Mouse (Mus musculus) MEL (cell line): ENCODE measurements at regions not wholly inside any gene's neighbourhood (a gene's known extent, or its start where the extent isn't known, plus 50 kb on each side); places are given as distances from the start of the nearest gene placed in this dataset.
A peak's percentile ranks its signal among the peaks of the same experiment; 100 is the strongest.

Source experiments
- DNase-seq: peaks from one replicate; pipeline ENCODE4 v3.0.0; 2011; ENCODE audit warnings: low read depth, low spot score
- H3K27ac ChIP-seq: 2 replicates; pipeline ENCODE4 v1.5.1; 2012; ENCODE audit warnings: low read depth, mild to moderate bottlenecking, control low read depth, low read length, moderate library complexity; ENCODE audit not compliant: control insufficient read depth
- H3K27me3 ChIP-seq, 2 experiments: fragments of 150-350 bp in 1 of 2; sonication (generic) in 1 of 2; 2 replicates each; pipeline ENCODE4 v1.6.1; 2012; ENCODE audit warnings: low read length in 2 of 2, mild to moderate bottlenecking in 2 of 2, improper control_type of control experiment in 1 of 2, moderate library complexity in 1 of 2; ENCODE audit not compliant: insufficient read depth in 2 of 2, control insufficient read depth in 1 of 2
- H3K36me3 ChIP-seq, 2 experiments: 2 replicates each; pipeline ENCODE4 v1.6.1; 2012 to 2014; ENCODE audit warnings: low read length in 2 of 2, improper control_type of control experiment in 1 of 2, inconsistent platforms in 1 of 2, mild to moderate bottlenecking in 1 of 2; ENCODE audit not compliant: insufficient read depth in 2 of 2, control insufficient read depth in 1 of 2
- H3K4me1 ChIP-seq, 2 experiments: fragments of 150-350 bp in 1 of 2; sonication (generic) in 1 of 2; 2 replicates each; pipeline ENCODE4 v1.6.1; 2012; ENCODE audit warnings: low read length in 2 of 2, improper control_type of control experiment in 1 of 2, mild to moderate bottlenecking in 1 of 2; ENCODE audit not compliant: insufficient read depth in 2 of 2, control insufficient read depth in 1 of 2
- H3K4me3 ChIP-seq, 2 experiments: fragments of 150-350 bp in 1 of 2; sonication (generic) in 1 of 2; 2 replicates each; pipeline ENCODE4 v1.5.1; 2012; ENCODE audit warnings: low read depth in 2 of 2, low read length in 2 of 2, mild to moderate bottlenecking in 2 of 2, moderate library complexity in 2 of 2, control low read depth in 1 of 2, improper control_type of control experiment in 1 of 2; ENCODE audit not compliant: control insufficient read depth in 1 of 2, insufficient read depth in 1 of 2
- H3K79me2 ChIP-seq: 2 replicates; pipeline ENCODE4 v1.6.1; 2012; ENCODE audit warnings: mild to moderate bottlenecking, low read length, moderate library complexity; ENCODE audit not compliant: control insufficient read depth, poor library complexity, insufficient read depth
- H3K9ac ChIP-seq: 2 replicates; pipeline ENCODE4 v1.6.1; 2012; ENCODE audit warnings: low read depth, mild to moderate bottlenecking, control low read depth, low read length, moderate library complexity; ENCODE audit not compliant: control insufficient read depth, poor library complexity, severe bottlenecking
- H3K9me3 ChIP-seq: fragments of 150-350 bp; sonication (generic); replicated peaks from 2 replicates; pipeline ENCODE4 v1.6.1; 2012; ENCODE audit warnings: mild to moderate bottlenecking, low read length, improper control_type of control experiment, moderate library complexity; ENCODE audit not compliant: insufficient read depth
- BHLHE40 ChIP-seq: IDR thresholded peaks from 2 replicates; pipeline ENCODE4 v1.6.1; 2012; ENCODE audit warnings: low read depth, mild to moderate bottlenecking, inconsistent platforms, low read length, improper control_type of control experiment, borderline replicate concordance
- EP300 ChIP-seq, 2 experiments: IDR thresholded peaks; 2 replicates each; pipeline ENCODE4 v1.6.1; 2011; ENCODE audit warnings: improper control_type of control experiment in 2 of 2, low read length in 2 of 2, low read depth in 1 of 2, mild to moderate bottlenecking in 1 of 2
- ETS1 ChIP-seq: IDR thresholded peaks from 2 replicates; pipeline ENCODE4 v1.6.1; 2012; ENCODE audit warnings: low read depth, mild to moderate bottlenecking, inconsistent platforms, low read length, improper control_type of control experiment, moderate library complexity
- GATA1 ChIP-seq: IDR thresholded peaks from 2 replicates; pipeline ENCODE4 v1.6.1; 2011; ENCODE audit warnings: low read depth, low read length, improper control_type of control experiment
- HCFC1 ChIP-seq: IDR thresholded peaks from 2 replicates; pipeline ENCODE4 v1.6.1; 2012; ENCODE audit warnings: low read depth, mild to moderate bottlenecking, inconsistent platforms, low read length, improper control_type of control experiment, moderate library complexity
- MYC ChIP-seq: IDR thresholded peaks from 2 replicates; pipeline ENCODE4 v1.6.1; 2011; ENCODE audit warnings: low read depth, mild to moderate bottlenecking, low read length, improper control_type of control experiment, moderate library complexity
- RCOR1 ChIP-seq: IDR thresholded peaks from 2 replicates; pipeline ENCODE4 v1.6.1; 2012; ENCODE audit warnings: low read depth, mild to moderate bottlenecking, inconsistent platforms, low read length, improper control_type of control experiment
- SIN3A ChIP-seq: IDR thresholded peaks from 2 replicates; pipeline ENCODE4 v1.6.1; 2012; ENCODE audit warnings: low read length, improper control_type of control experiment, inconsistent platforms
- SMC3 ChIP-seq: IDR thresholded peaks from 2 replicates; pipeline ENCODE4 v1.6.1; 2011; ENCODE audit warnings: low read depth, low read length, improper control_type of control experiment
- TCF12 ChIP-seq: IDR thresholded peaks from 2 replicates; pipeline ENCODE4 v1.6.1; 2014; ENCODE audit warnings: low read depth, mild to moderate bottlenecking, inconsistent platforms, low read length, improper control_type of control experiment, moderate library complexity
- USF2 ChIP-seq, 2 experiments: IDR thresholded peaks; 2 replicates each; pipeline ENCODE4 v1.6.1; 2011 to 2012; ENCODE audit warnings: improper control_type of control experiment in 2 of 2, low read length in 2 of 2, borderline replicate concordance in 1 of 2, inconsistent platforms in 1 of 2, low read depth in 1 of 2, mild to moderate bottlenecking in 1 of 2; ENCODE audit not compliant: insufficient read depth in 1 of 2
- ZKSCAN1 ChIP-seq: IDR thresholded peaks from 2 replicates; pipeline ENCODE4 v1.6.1; 2012; ENCODE audit warnings: low read depth, mild to moderate bottlenecking, inconsistent platforms, low read length, improper control_type of control experiment, moderate library complexity
- ZNF384 ChIP-seq: IDR thresholded peaks from 2 replicates; pipeline ENCODE4 v1.6.1; 2012; ENCODE audit warnings: low read depth, mild to moderate bottlenecking, inconsistent platforms, low read length, improper control_type of control experiment

GRCm38 (mm10) chr2:61452581-61452980, 125.8 kb upstream of the Tank start:
- TF ChIP-seq GATA1 (no peak), ZNF384 (no peak), ZKSCAN1 (no peak), HCFC1 (no peak), SIN3A (no peak)
- TF ChIP-seq, all 39 proteins: peak for 0
- Histone ChIP-seq H3K27ac (no peak overlapping the region), H3K9ac (no peak overlapping the region), H3K4me1 (no peaks in the 10 kb centered on the region), H3K79me2 (no peaks in the 10 kb centered on the region), H3K4me3 (no peak overlapping the region), H3K27me3 (no peaks in the 10 kb centered on the region), H3K9me3 (no peaks in the 10 kb centered on the region), H3K36me3 (no peaks in the 10 kb centered on the region; a peak in 1 of 4 replicates)
- no peak for DNase-seq

DNA sequence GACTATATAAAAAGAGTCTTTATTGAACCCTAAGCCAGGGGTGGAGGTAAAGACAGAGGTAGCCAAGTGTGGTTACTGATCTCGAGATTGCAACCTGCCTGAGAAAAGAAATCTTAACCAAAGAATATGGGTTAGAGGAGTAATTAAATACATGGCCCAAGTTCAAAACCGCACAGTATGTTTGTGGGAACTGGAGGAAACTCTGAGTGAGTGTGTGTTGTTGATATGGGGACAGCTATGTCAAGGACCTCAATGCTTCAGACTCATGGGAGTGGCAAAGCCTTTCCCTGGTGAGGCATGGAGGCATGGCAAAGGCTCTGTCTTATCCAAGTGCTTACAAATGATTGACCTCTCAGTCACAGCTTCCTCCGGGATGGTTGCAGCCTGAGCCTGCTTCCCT, 127.7 kb upstream of the Tank start:
- Histone ChIP-seq H3K79me2 (no peaks in the 10 kb centered on the region), H3K36me3 (no peaks in the 10 kb centered on the region), H3K9ac (no peak overlapping the region), H3K27ac (no peak overlapping the region), H3K4me3 (no peak overlapping the region), H3K27me3 (no peaks in the 10 kb centered on the region)
- no peak for TF ChIP-seq ZNF384
- TF ChIP-seq BHLHE40 = no peak
- 0 out of 2 replicates have a peak, but pooled peaks have one; percentile 38 for TF ChIP-seq GATA1
- TF ChIP-seq TCF12 = peak; percentile 53; the same call in 1 of the 2 replicates
- peak; percentile 56 to 60 for TF ChIP-seq EP300 (IDR thresholded peaks at IDR 0.05; ENCODE audit: low read depth in 1 of 2, low read length in 2 of 2)
- TF ChIP-seq RCOR1 = peak; percentile 77; the same call in 1 of the 2 replicates
- TF ChIP-seq ETS1 = peak; percentile 47; the same call in 1 of the 2 replicates
- TF ChIP-seq, all 39 proteins: peak for 5
- DNase-seq = peak; percentile 61
- H3K4me1 ChIP-seq = no peaks in the 10 kb centered on the region
- H3K9me3 ChIP-seq = no peaks in the 10 kb centered on the region

- no peaks in the 10 kb centered on the region for H3K36me3 ChIP-seq
- H3K9ac ChIP-seq = no peak overlapping the region
- no peak overlapping the region for H3K27ac ChIP-seq
- no peaks in the 10 kb centered on the region for H3K4me1 ChIP-seq
- no peaks in the 10 kb centered on the region for H3K9me3 ChIP-seq
- H3K27me3 ChIP-seq = no peaks in the 10 kb centered on the region
- TF ChIP-seq SMC3 = no peak
- no peak for TF ChIP-seq MYC
- no peak for TF ChIP-seq USF2 (IDR thresholded peaks at IDR 0.05; ENCODE audit: borderline replicate concordance in 1 of 2, insufficient read depth in 1 of 2, low read depth in 1 of 2, low read length in 2 of 2)
- DNase-seq = no peak
- no peaks in the 10 kb centered on the region for H3K79me2 ChIP-seq
- no peak overlapping the region for H3K4me3 ChIP-seq
These were observed 141.8 kb upstream of the Tank start for GRCm38 (mm10) chr2:61436591-61436990.
